Mouse (Mus musculus): ENCODE data around the gene Ppt2.

Ppt2 gene

DNA sequence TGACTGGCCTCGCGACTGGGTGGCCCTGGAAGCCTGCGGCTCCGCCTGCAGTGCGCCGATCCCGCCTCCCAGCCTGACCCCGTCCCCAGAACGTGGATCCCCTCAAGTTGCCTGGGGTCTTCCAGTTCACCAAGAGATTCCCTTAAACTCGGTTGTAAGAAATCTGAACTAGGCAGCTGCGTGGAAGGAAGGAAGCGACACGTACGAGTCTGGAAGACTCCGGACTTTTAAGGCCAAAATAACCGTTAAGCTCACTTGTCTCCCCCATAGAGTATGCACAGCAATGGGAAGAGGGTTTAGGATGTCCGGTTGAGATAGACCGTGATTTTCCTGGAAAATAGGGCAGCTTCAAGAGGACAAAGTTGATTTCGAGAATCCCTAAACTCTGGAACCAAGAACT is 40.5 kb downstream of the Ppt2 start:
- DNase-seq (ENCODE audit: low read depth, low spot score) = no peak

DNA sequence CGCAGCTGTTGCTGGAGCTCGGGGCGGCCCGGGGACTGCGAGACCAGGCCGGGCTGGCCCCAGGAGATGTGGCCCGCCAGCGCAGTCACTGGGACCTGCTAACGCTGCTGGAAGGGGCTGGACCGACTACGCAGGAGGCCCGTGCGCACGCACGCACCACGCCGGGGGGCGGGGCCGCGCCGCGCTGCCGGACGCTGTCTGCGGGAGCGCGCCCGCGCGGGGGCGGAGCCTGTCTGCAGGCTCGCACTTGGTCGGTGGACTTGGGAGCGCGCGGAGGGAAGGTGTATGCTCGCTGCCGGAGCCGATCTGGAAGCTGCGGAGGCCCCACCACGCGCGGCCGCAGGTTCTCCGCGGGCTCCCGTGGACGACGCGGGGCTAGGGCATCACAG is 40.9 kb downstream of the Ppt2 start:
- DNase-seq (ENCODE audit: low read depth, low spot score) = peak; percentile 97

DNA sequence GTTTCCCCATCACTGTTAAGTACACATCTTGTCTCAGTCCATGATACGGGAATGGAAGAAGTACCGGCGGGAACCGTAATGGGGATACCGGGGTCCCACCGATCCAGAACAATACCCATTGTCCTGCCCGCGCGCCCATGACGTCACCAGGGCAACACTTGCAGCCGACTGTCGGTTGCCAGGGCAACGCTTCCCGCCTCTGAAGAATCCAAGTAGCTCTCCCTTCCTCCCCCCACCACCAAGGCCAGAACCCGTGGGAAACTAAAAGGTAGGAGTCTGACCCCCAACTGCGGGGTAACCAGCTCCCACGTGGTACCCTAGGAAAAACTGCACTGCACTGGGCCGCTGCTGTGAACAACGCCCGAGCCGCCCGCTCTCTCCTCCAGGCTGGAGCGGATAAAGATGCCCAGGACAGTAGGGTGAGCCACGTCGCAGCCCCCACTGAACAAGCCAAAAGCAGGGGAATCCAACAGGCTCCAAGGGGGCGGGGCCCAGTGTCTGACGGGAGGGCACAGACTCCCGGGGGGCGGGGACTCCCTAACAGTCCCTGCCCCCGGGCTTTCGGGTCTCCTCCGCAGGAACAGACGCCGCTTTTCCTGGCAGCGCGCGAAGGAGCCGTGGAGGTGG is 41.4 kb downstream of the Ppt2 start:
- DNase-seq (ENCODE audit: low read depth, low spot score) = peak; percentile 81

DNA sequence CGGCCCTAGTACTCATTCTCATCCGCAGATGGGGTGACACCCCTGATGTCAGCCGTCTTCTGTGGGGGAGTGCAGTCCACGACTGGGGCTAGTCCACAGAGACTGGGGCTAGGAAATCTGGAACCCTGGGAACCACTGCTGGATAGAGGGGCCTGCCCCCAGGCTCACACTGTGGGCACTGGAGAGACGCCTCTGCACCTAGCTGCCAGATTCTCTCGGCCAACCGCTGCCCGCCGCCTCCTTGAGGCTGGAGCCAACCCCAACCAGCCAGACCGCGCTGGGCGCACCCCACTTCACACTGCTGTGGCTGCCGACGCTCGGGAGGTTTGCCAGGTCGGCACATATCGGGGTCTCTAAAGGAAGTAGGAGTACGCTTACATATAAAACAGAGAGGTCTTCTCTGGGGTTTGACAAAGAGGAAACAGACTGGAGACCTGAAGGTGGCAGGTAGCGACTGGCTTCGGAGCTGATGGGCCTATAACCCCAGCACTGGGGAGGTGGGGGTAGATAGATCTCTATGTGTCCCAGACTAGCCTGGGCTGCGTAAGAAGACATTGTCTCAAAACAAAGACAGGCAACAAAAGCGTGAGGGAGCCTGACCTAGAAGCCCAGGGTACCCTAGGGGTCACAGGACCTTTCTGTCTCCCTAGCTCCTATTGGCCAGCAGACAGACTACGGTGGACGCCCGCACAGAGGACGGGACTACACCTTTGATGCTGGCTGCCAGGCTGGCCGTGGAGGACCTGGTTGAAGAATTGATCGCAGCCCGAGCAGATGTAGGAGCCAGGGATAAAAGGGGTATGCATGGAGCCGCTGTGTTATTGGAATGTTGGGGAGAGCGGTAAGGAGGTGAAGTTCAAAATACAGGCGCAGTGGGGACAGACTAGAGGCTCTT is 42.2 kb downstream of the Ppt2 start:
- DNase-seq (ENCODE audit: low read depth, low spot score) = peak; percentile 13

DNA sequence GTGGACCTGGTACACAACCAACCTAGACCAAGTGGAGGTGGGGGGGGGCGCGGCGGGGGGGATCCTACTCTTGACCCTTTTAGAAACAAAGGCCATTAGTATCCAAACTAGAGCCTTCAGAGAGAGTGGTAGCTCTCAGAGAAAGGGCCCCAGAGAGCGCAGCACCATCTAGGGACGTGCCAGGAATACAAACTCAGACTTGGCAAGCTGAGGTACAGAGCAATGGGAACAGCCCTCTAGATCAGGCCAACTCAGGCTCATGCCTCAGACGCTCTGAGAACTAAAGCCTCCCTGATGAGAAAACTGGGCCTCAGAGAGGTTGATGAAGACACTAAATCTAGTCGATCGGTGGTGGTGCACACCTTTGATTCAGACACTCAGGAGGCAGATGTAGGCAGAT is 43.2 kb downstream of the Ppt2 start:
- DNase-seq (ENCODE audit: low read depth, low spot score) = no peak

DNA sequence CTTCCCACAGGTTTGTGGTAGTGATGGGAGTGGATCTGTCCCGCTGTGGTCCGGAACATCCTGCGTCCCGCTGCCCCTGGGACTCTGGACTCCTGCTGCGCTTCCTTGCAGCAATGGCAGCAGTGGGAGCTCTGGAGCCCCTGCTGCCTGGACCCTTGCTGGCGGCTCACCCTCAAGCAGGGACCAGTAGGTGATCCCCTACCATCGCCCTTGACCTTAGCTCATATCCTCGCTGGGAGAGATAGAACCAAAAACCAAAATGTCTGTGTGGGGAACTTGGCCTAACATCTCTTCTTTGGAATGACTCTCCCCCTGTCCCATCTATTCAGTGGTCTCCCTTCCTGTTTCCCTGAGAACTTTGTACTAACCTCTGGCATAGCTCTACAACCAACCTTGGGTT is 44.5 kb downstream of the Ppt2 start:
- DNase-seq (ENCODE audit: low read depth, low spot score) = no peak

DNA sequence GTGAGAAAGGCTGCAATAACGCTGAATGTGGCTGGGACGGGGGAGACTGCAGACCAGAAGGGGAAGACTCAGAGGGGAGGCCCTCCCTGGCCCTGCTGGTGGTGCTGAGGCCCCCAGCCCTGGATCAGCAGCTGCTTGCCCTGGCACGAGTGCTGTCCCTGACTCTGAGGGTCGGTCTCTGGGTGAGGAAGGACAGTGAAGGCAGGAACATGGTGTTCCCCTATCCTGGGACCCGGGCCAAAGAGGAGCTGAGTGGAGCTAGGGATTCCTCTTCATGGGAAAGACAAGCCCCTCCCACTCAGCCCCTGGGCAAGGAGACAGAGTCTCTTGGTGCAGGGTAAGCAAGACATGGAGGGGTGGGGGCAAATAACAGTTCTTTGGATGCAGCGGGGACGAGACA is 44.9 kb downstream of the Ppt2 start:
- no peak for DNase-seq (ENCODE audit: low read depth, low spot score)

DNA sequence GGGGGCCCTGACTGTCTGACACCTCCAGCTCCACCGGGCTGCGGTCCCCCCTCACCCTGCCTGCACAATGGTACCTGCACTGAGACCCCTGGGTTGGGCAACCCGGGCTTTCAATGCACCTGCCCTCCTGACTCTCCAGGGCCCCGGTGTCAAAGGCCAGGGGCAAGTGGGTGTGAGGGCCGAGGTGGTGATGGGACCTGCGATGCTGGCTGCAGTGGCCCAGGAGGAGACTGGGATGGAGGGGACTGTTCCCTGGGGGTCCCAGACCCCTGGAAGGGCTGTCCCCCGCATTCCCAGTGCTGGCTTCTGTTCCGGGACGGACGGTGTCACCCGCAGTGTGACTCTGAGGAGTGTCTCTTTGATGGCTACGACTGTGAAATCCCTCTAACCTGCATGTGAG is 45.8 kb downstream of the Ppt2 start:
- DNase-seq (ENCODE audit: low read depth, low spot score) = no peak

DNA sequence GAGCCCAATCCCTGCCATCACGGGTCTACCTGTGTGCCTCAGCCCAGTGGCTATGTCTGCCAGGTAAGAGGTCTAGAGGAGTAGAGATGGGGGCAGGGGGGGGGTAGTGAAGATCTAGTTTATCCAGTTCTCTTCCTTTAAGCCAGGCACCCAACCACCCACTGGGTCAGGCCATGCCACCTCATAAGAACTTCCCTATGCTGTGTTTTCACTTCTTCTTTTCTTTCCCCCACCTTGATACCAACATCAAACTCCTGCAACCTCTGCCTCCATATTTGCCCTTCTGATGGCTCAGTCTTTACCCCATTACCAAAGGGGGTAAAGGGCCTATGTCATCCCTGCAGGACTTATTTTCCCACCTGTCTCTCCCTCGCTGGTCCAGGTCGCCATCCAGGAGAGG is 50.2 kb downstream of the Ppt2 start:
- no peak for DNase-seq (ENCODE audit: low read depth, low spot score)

DNA sequence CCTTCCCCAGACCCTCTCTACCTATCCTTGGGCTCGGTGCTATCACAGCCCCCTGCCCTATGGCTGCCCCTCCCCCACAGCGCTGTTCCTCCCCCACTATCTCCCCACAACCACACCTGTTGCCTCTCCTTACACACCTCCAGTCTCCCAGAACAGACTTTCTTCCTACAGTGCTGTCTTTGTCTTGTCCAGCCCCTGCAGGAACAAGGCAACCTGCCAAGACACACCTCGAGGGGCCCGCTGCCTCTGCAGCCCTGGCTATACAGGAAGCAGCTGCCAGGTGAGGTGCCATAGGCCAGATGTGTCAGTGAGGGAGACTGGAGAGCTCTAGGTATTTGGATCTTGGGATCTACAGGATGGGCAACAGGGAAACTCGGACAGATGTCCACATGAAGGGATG is 51.7 kb downstream of the Ppt2 start:
- no peak for DNase-seq (ENCODE audit: low read depth, low spot score)

DNA sequence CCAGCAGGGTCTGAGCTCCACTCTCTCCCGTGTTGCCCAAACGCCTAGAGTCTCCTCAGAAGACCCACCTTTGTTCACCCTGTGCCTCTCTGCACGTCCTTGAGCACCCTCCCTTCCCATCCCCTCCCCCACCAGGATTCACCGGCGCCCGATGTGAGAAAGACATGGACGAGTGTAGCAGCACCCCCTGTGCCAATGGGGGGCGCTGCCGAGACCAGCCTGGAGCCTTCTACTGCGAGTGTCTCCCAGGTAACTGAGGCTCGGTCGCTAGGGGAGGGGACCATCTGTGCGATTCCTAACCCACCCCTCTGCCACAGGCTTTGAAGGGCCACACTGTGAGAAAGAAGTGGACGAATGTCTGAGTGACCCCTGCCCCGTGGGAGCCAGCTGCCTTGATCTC is 55.9 kb downstream of the Ppt2 start:
- no peak for DNase-seq (ENCODE audit: low read depth, low spot score)

DNA sequence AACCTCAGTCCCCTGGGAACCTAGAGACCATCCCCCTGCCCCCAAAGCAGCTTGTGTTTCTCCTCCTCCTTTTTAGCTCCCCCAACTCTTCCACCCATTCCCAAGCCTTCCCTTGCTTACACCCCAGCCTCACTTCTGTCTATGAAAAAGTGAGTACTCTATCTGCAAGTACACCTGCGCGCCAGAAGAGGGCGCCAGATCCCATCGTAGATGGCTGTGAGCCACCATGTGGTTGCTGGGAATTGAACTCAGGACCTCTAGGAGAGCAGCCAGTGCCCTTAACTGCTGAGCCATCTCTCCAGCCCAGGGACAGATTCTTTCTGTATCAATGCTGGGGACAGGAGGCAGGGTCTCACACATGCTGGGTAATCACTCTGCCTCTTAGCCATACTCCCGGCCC is 56.4 kb downstream of the Ppt2 start:
- DNase-seq (ENCODE audit: low read depth, low spot score) = peak; percentile 44

DNA sequence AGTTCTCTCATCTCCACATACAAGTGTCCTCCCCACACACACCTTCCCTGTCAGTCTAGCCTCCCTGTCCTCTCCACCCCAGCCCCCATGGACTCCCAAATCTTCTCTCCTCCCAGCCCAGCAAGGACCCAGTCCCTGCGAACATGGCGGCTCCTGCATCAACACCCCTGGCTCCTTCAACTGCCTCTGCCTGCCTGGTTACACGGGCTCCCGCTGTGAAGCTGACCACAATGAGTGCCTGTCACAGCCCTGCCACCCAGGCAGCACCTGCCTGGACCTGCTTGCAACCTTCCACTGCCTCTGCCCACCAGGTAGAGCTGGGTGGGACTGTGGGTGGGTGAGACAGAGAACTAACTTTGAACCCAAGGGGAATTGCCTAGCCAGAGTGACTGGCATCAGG is 58.4 kb downstream of the Ppt2 start:
- no peak for DNase-seq (ENCODE audit: low read depth, low spot score)

DNA sequence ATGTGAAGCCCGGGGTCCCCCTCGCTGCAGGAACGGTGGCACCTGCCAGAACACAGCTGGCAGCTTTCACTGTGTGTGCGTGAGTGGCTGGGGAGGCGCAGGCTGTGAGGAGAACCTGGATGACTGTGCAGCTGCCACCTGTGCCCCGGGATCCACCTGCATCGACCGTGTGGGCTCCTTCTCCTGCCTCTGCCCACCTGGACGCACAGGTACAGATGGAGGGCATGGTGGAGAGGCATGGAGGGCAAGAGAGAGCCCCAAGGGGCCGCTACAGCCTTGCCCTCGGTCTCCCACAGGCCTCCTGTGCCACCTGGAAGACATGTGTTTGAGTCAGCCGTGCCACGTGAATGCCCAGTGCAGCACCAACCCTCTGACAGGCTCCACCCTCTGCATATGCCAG is 59.9 kb downstream of the Ppt2 start:
- DNase-seq (ENCODE audit: low read depth, low spot score) = no peak

DNA sequence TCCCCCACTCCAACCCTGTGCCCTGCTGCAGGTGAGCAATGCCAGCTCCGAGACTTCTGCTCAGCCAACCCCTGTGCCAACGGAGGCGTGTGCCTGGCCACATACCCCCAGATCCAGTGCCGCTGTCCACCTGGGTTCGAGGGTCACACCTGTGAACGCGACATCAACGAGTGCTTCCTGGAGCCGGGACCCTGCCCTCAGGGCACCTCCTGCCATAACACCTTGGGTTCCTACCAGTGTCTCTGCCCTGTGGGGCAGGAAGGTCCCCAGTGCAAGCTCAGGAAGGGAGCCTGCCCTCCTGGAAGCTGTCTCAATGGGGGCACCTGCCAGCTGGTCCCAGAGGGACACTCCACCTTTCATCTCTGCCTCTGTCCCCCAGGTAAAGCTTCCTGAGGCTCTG is 61.0 kb downstream of the Ppt2 start:
- DNase-seq (ENCODE audit: low read depth, low spot score) = no peak

All from CD4-positive helper T cell, adult 2 months (primary cell).